In the genomic region with DNA sequence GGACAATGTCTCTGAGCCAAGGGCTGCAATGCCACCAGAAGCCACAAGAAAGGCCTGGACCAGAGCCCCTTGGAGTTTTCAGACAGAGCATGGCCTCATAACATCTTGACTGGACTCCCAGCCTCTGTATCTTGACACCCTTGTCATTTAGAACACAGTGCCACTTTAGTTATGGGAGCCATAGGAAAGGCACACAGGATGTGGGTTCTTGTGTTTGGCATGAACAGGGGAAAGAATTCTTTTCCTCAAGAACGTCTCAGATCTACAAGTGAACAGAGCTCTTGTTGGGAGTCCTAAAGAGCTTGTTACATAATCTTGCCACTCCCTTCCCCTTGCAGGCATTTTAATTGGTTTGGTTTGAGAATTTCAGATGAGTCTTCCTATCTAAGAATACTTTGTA, we compare ENCODE assay signal across 17 mouse cellular contexts. TPM values are rescaled to one million over a fixed set of nuclear protein-coding genes. Genes with fewer than 3 reads are reported as not detected.
"Had no signal": no experiment of that assay in that cellular context is flagged by ENCODE, and none has a peak within 500 bp of the region (broad histone marks: within the 10 kb centered on the region; RNA-seq: fewer than 3 reads in every experiment).

No protein-coding gene starts in this region.

- H3K9ac ChIP-seq: kidney, embryonic 15.5 days; limb, embryonic 13.5 days; liver, embryonic 14.5 days; midbrain, embryonic 13.5 days; neural tube, embryonic 12.5 days had no signal

- H3K4me1 ChIP-seq: limb, embryonic 13.5 days had no signal

- H3K4me2 ChIP-seq: kidney, embryonic 15.5 days; limb, embryonic 13.5 days; midbrain, embryonic 13.5 days; neural tube, embryonic 12.5 days had no signal

- H3K9me3 ChIP-seq: kidney, embryonic 15.5 days; limb, embryonic 13.5 days; midbrain, embryonic 13.5 days; neural tube, embryonic 12.5 days had no signal

- H3K36me3 ChIP-seq: kidney, embryonic 15.5 days; limb, embryonic 13.5 days; midbrain, embryonic 13.5 days; neural tube, embryonic 12.5 days had no signal

- DNase-seq: kidney, adult 2 months; kidney, postnatal 14 days; left cerebral cortex, postnatal 4 days; spleen, adult 18-20 months; thymus, adult 2 months; thymus, postnatal 25 days had no signal

- ATAC-seq: intestine, embryonic 16.5 days; midbrain, embryonic 13.5 days had no signal

- H3K4me3 ChIP-seq: kidney, embryonic 15.5 days; limb, embryonic 13.5 days; midbrain, embryonic 13.5 days; myocyte; neural tube, embryonic 12.5 days had no signal

- H3K27ac ChIP-seq: kidney, embryonic 15.5 days; limb, embryonic 13.5 days; liver, embryonic 14.5 days; midbrain, embryonic 13.5 days; neural tube, embryonic 12.5 days had no signal

RNA-seq across cellular contexts. Expression of a gene that starts 5.3 kb away (rescaled TPM):
- total RNA-seq: layer of hippocampus, adult 8-10 months; left cerebral cortex, adult 18-20 months; liver, adult 2 months had no signal
- polyA plus RNA-seq: limb, embryonic 13.5 days; liver, adult 2 months; liver, embryonic 14.5 days; myocyte; neural tube, embryonic 12.5 days; stomach, embryonic 14.5 days had no signal
